Mouse (Mus musculus) lung, adult 18-20 months (tissue): ENCODE measurements around the gene Pmepa1.
A peak's percentile ranks its signal among the peaks of the same experiment; 100 is the strongest.

Source experiments
- DNase-seq, 2 experiments: peaks; one replicate each; pipeline ENCODE4 v3.0.0; 2022; ENCODE audit warnings: mixed read lengths in 2 of 2

Gene Pmepa1

GRCm38 (mm10) chr2:173225906-173226305, 50.4 kb downstream of the Pmepa1 start:
- DNase-seq: no peak

GRCm38 (mm10) chr2:173224832-173225231, 51.5 kb downstream of the Pmepa1 start:
- no peak for DNase-seq

GRCm38 (mm10) chr2:173224097-173224496, 52.2 kb downstream of the Pmepa1 start:
- no peak for DNase-seq

GRCm38 (mm10) chr2:173223496-173223895, 52.8 kb downstream of the Pmepa1 start:
- DNase-seq: no peak

- no peak for DNase-seq
Observed at GRCm38 (mm10) chr2:173220754-173221153, 55.6 kb downstream of the Pmepa1 start.

GRCm38 (mm10) chr2:173219256-173219954, 56.9 kb downstream of the Pmepa1 start:
- DNase-seq: peak; percentile 25 to 41

GRCm38 (mm10) chr2:173218416-173219141, 57.8 kb downstream of the Pmepa1 start, which contains the start of gene Zbp1:
Gene Zbp1, minus strand, starts transcription at chr2:173218923.
- peak; percentile 45 to 55 for DNase-seq

GRCm38 (mm10) chr2:173217763-173218258, 58.5 kb downstream of the Pmepa1 start:
- DNase-seq: peak in 1 of 2 experiments; percentile 7

GRCm38 (mm10) chr2:173217246-173217645, 59.1 kb downstream of the Pmepa1 start:
- DNase-seq: peak in 1 of 2 experiments; percentile 2

- DNase-seq: peak in 1 of 2 experiments; percentile 2
Observed at GRCm38 (mm10) chr2:173216840-173217239, 59.5 kb downstream of the Pmepa1 start.

- DNase-seq: peak in 1 of 2 experiments; percentile 2
Observed at GRCm38 (mm10) chr2:173212227-173212626, 64.1 kb downstream of the Pmepa1 start.

GRCm38 (mm10) chr2:173209091-173209815, 67.1 kb downstream of the Pmepa1 start:
- DNase-seq: peak in 1 of 2 experiments; percentile 2

GRCm38 (mm10) chr2:173207051-173207450, 69.3 kb downstream of the Pmepa1 start:
- DNase-seq: peak in 1 of 2 experiments; percentile 1

- DNase-seq: peak in 1 of 2 experiments; percentile 1
Observed at GRCm38 (mm10) chr2:173205563-173206099, 70.7 kb downstream of the Pmepa1 start.

- peak in 1 of 2 experiments; percentile 1 for DNase-seq
Observed at GRCm38 (mm10) chr2:173204671-173205070, 71.7 kb downstream of the Pmepa1 start.

- DNase-seq: peak in 1 of 2 experiments; percentile 1
Observed at GRCm38 (mm10) chr2:173203726-173204125, 72.6 kb downstream of the Pmepa1 start.

GRCm38 (mm10) chr2:173202924-173203689, 73.2 kb downstream of the Pmepa1 start:
- no peak for DNase-seq

GRCm38 (mm10) chr2:173194796-173195195, 81.5 kb downstream of the Pmepa1 start:
- no peak for DNase-seq

- DNase-seq: peak; percentile 40 to 47
Observed at GRCm38 (mm10) chr2:173187182-173187855, 89.0 kb downstream of the Pmepa1 start.

GRCm38 (mm10) chr2:173186047-173186943, 90.0 kb downstream of the Pmepa1 start:
- DNase-seq: peak; percentile 64 to 78
